Comparison of ENCODE assay signal across 1 mouse cellular context in the genomic region with DNA sequence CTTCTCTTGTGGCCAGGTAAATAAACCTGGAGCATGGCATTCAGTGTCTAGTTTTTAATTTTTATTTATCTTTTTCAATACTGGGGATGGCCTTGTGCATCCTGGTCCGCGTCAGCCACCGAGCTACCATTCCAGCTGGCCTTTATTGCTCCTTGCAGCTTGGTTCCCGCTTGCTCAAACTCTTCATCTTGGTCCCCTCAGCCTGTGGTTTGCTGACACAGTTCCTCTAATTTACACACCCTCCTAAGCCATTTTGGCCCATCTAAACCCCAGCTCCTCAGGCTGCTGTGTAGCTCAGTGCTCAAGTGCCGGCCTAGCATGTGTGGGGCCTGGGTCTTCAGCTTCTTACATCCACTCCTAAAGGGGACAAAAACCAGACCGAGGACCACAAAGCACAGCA.
TF ChIP-seq lines count a peak whose summit lies in the region.

No protein-coding gene starts in this region.

TF ChIP-seq in MEL, 35 proteins besides CTCF, POLR2A, EP300 and RAD21 (continued from another document):
- TF ChIP-seq MAFK (IDR thresholded peaks at IDR 0.05; ENCODE audit: borderline replicate concordance, low read depth, low read length) (no peak), MAZ (IDR thresholded peaks at IDR 0.05; ENCODE audit: low read depth, low read length) (no peak), MAX (IDR thresholded peaks at IDR 0.05; ENCODE audit: low read length) (no peak), ELF1 (IDR thresholded peaks at IDR 0.05; ENCODE audit: low read depth, low read length) (no peak), NRF1 (IDR thresholded peaks at IDR 0.05; ENCODE audit: insufficient read depth, low read depth, low read length, poor library complexity, severe bottlenecking) (no peak)
